20 mouse cellular contexts compared by ENCODE assay signal in genomic region chr6:29770672-29771321, GRCm38 (mm10). TPM values are rescaled to one million over a fixed set of nuclear protein-coding genes. Genes with fewer than 3 reads are reported as not detected.
DNase-seq lines count a peak whose midpoint lies in the region; ATAC-seq and TF ChIP-seq lines count a peak whose summit lies in the region.
"Had no signal": no experiment of that assay in that cellular context is flagged by ENCODE, and none has a peak within 500 bp of the region (broad histone marks: within the 10 kb centered on the region; RNA-seq: fewer than 3 reads in every experiment).

No protein-coding gene starts in this region.

- H3K9ac ChIP-seq in hindbrain, embryonic 15.5 days = no peak overlapping the region
- no peak overlapping the region for H3K9ac ChIP-seq in hindbrain, embryonic 11.5 days (ENCODE audit: low read depth, low read length)
- no peak overlapping the region for H3K9ac ChIP-seq in midbrain, embryonic 11.5 days (ENCODE audit: low read length)
- H3K9ac ChIP-seq in midbrain, embryonic 15.5 days = no peak overlapping the region
- no peak overlapping the region for H3K9ac ChIP-seq in limb, embryonic 14.5 days (ENCODE audit: low read depth, low read length, severe bottlenecking)
- H3K9ac ChIP-seq: embryonic facial prominence, embryonic 12.5 days; forebrain, embryonic 15.5 days; heart, embryonic 12.5 days; hindbrain, embryonic 12.5 days had no signal

- no peak for ATAC-seq in hindbrain, embryonic 15.5 days (ENCODE audit: low FRiP score, low read depth)
- ATAC-seq in hindbrain, embryonic 11.5 days (ENCODE audit: low FRiP score) = no peak
- ATAC-seq in midbrain, embryonic 11.5 days (ENCODE audit: low FRiP score) = no peak
- ATAC-seq in midbrain, embryonic 15.5 days (replicated peaks) = no peak
- no peak for ATAC-seq in limb, embryonic 14.5 days (ENCODE audit: low FRiP score, low read depth)
- ATAC-seq: forebrain, embryonic 15.5 days; inflammation-experienced regulatory T-cells, adult 6 months had no signal

- no peak for TF ChIP-seq POLR2A in limb, embryonic 14.5 days (IDR thresholded peaks at IDR 0.05; ENCODE audit: borderline replicate concordance, extremely low read depth, insufficient read depth, insufficient read length)

- H3K9me3 ChIP-seq in hindbrain, embryonic 15.5 days = no peaks in the 10 kb centered on the region
- H3K9me3 ChIP-seq in hindbrain, embryonic 11.5 days (ENCODE audit: control insufficient read depth, low read length) = no peaks in the 10 kb centered on the region
- no peaks in the 10 kb centered on the region for H3K9me3 ChIP-seq in midbrain, embryonic 11.5 days (ENCODE audit: control insufficient read depth, low read length)
- H3K9me3 ChIP-seq in midbrain, embryonic 15.5 days = no peaks in the 10 kb centered on the region
- H3K9me3 ChIP-seq in limb, embryonic 14.5 days (ENCODE audit: control insufficient read depth, low read length) = no peaks in the 10 kb centered on the region
- H3K9me3 ChIP-seq: embryonic facial prominence, embryonic 12.5 days; forebrain, embryonic 15.5 days; heart, embryonic 12.5 days; hindbrain, embryonic 12.5 days had no signal

- no peaks in the 10 kb centered on the region for H3K36me3 ChIP-seq in hindbrain, embryonic 15.5 days
- no peaks in the 10 kb centered on the region for H3K36me3 ChIP-seq in hindbrain, embryonic 11.5 days (ENCODE audit: control insufficient read depth, insufficient read depth, low read length)
- no peaks in the 10 kb centered on the region for H3K36me3 ChIP-seq in midbrain, embryonic 11.5 days (ENCODE audit: control insufficient read depth, insufficient read depth, low read length)
- H3K36me3 ChIP-seq in midbrain, embryonic 15.5 days (replicated peaks) = no peaks in the 10 kb centered on the region
- H3K36me3 ChIP-seq in limb, embryonic 14.5 days (ENCODE audit: control insufficient read depth, insufficient read depth, low read length) = no peaks in the 10 kb centered on the region
- H3K36me3 ChIP-seq: embryonic facial prominence, embryonic 12.5 days; forebrain, embryonic 15.5 days; heart, embryonic 12.5 days; hindbrain, embryonic 12.5 days had no signal

- no peak for TF ChIP-seq CTCF in layer of hippocampus, adult 2 months (conservative IDR thresholded peaks at IDR 0.05)

- H3K27ac ChIP-seq in hindbrain, embryonic 15.5 days (replicated peaks) = no peak overlapping the region
- no peak overlapping the region for H3K27ac ChIP-seq in hindbrain, embryonic 11.5 days (ENCODE audit: low read depth, low read length)
- peak overlapping the region; percentile 97 for H3K27ac ChIP-seq in layer of hippocampus, adult 2 months
- no peak overlapping the region for H3K27ac ChIP-seq in midbrain, embryonic 11.5 days (ENCODE audit: low read depth, low read length)
- no peak overlapping the region for H3K27ac ChIP-seq in midbrain, embryonic 15.5 days
- H3K27ac ChIP-seq in limb, embryonic 14.5 days (replicated peaks; ENCODE audit: low read depth, low read length) = 0 out of 2 replicates have a peak overlapping the region, but pooled peaks have one; percentile 38
- H3K27ac ChIP-seq: embryonic facial prominence, embryonic 12.5 days; forebrain, embryonic 15.5 days; heart, adult 2 months; hindbrain, embryonic 12.5 days had no signal

- WGBS in hindbrain, embryonic 15.5 days = 59% methylated on average over 2 of the region's 2 CpGs
- 58% methylated on average over 2 of the region's 2 CpGs for WGBS in hindbrain, embryonic 11.5 days
- 68% methylated on average over 2 of the region's 2 CpGs for whole genome bisulfite sequencing in midbrain, embryonic 11.5 days
- WGBS in midbrain, embryonic 15.5 days = 61% methylated on average over 2 of the region's 2 CpGs
- WGBS in limb, embryonic 14.5 days = 65% methylated on average over 2 of the region's 2 CpGs

- H3K4me1 ChIP-seq in hindbrain, embryonic 15.5 days (replicated peaks) = peaks cover 23% of the 10 kb centered on the region
- no peaks in the 10 kb centered on the region for H3K4me1 ChIP-seq in hindbrain, embryonic 11.5 days (replicated peaks; ENCODE audit: control insufficient read depth, insufficient read depth, low read length)
- H3K4me1 ChIP-seq in midbrain, embryonic 11.5 days (ENCODE audit: control insufficient read depth, insufficient read depth, low read length) = peaks cover 4% of the 10 kb centered on the region
- peaks cover 20% of the 10 kb centered on the region for H3K4me1 ChIP-seq in midbrain, embryonic 15.5 days
- peaks cover 4% of the 10 kb centered on the region; the same call in 1 of the 2 replicates for H3K4me1 ChIP-seq in limb, embryonic 14.5 days (ENCODE audit: control insufficient read depth, insufficient read depth, low read length)

- H3K27me3 ChIP-seq in hindbrain, embryonic 15.5 days = no peaks in the 10 kb centered on the region
- no peaks in the 10 kb centered on the region for H3K27me3 ChIP-seq in hindbrain, embryonic 11.5 days (ENCODE audit: control insufficient read depth, insufficient read depth, low read length)
- H3K27me3 ChIP-seq in midbrain, embryonic 11.5 days (ENCODE audit: control insufficient read depth, insufficient read depth, low read length) = no peaks in the 10 kb centered on the region; the same call in 1 of the 2 replicates
- no peaks in the 10 kb centered on the region for H3K27me3 ChIP-seq in midbrain, embryonic 15.5 days (replicated peaks)
- no peaks in the 10 kb centered on the region for H3K27me3 ChIP-seq in limb, embryonic 14.5 days (ENCODE audit: control insufficient read depth, insufficient read depth, low read length)
- H3K27me3 ChIP-seq: embryonic facial prominence, embryonic 12.5 days; forebrain, embryonic 15.5 days; heart, embryonic 12.5 days; hindbrain, embryonic 12.5 days had no signal

- H3K4me3 ChIP-seq in hindbrain, embryonic 15.5 days = no peak overlapping the region
- no peak overlapping the region for H3K4me3 ChIP-seq in hindbrain, embryonic 11.5 days (ENCODE audit: low read depth, low read length)
- peak overlapping the region; percentile 84 for H3K4me3 ChIP-seq in layer of hippocampus, adult 2 months
- no peak overlapping the region for H3K4me3 ChIP-seq in midbrain, embryonic 11.5 days (ENCODE audit: low read depth, low read length)
- H3K4me3 ChIP-seq in midbrain, embryonic 15.5 days = no peak overlapping the region
- no peak overlapping the region for H3K4me3 ChIP-seq in limb, embryonic 14.5 days (replicated peaks; ENCODE audit: low read length)
- H3K4me3 ChIP-seq: embryonic facial prominence, embryonic 12.5 days; forebrain, embryonic 15.5 days; heart, adult 2 months; heart, embryonic 12.5 days; hindbrain, embryonic 12.5 days had no signal

- no peak for DNase-seq in hindbrain, embryonic 11.5 days (ENCODE audit: low spot score)
- no peak for DNase-seq in layer of hippocampus, adult 2 months (ENCODE audit: low spot score in 2 of 2)
- DNase-seq in layer of hippocampus, adult 18-20 months (ENCODE audit: low spot score in 2 of 2) = no peak
- peak; percentile 73 for DNase-seq in midbrain, embryonic 11.5 days (ENCODE audit: low spot score, missing footprints)
- no peak for DNase-seq in limb, embryonic 14.5 days (ENCODE audit: low spot score)
- DNase-seq in heart, adult 9 months (ENCODE audit: low spot score in 2 of 2) = no peak
- DNase-seq: adrenal gland, adult 2 months; adrenal gland, postnatal 25 days; cerebellum, adult 18-20 months; cerebellum, postnatal 10 days; embryo, embryonic 11 days; gastrocnemius, postnatal 10 days; heart, adult 2 months had no signal

- H3K4me2 ChIP-seq in hindbrain, embryonic 15.5 days = 0 out of 2 replicates have a peak overlapping the region, but pooled peaks have one; percentile 16
- no peak overlapping the region for H3K4me2 ChIP-seq in hindbrain, embryonic 11.5 days (replicated peaks; ENCODE audit: low read depth, low read length)
- H3K4me2 ChIP-seq in midbrain, embryonic 11.5 days = no peak overlapping the region
- no peak overlapping the region for H3K4me2 ChIP-seq in midbrain, embryonic 15.5 days
- no peak overlapping the region for H3K4me2 ChIP-seq in limb, embryonic 14.5 days (replicated peaks; ENCODE audit: low read depth, low read length, severe bottlenecking)

RNA-seq across cellular contexts. Expression of gene Ahcyl2, which starts 3.0 kb away (rescaled TPM):
- 20.2 and 20.7 TPM in 2 replicates for polyA plus RNA-seq in hindbrain, embryonic 15.5 days (2015; fragmentation: Nextera tagmentation; extraction: Ambion mirVana)
- 14.5 and 17.4 TPM in 2 replicates for polyA plus RNA-seq in hindbrain, embryonic 11.5 days (2014; fragmentation: Nextera tagmentation; extraction: Ambion mirVana)
- 100 to 1,000 TPM; 237 to 264 TPM for total RNA-seq in layer of hippocampus, adult 2 months (2021)
- total RNA-seq in layer of hippocampus, adult 18-20 months (2021) = 100 to 1,000 TPM; 231 to 237 TPM
- 11.3 and 11.8 TPM in 2 replicates for polyA plus RNA-seq in midbrain, embryonic 11.5 days (2014; fragmentation: Nextera tagmentation; extraction: Ambion mirVana)
- 18.0 and 20.6 TPM in 2 replicates for polyA plus RNA-seq in midbrain, embryonic 15.5 days (2015; fragmentation: Nextera tagmentation; extraction: Ambion mirVana)
- 20.8 and 23.3 TPM in 2 replicates for polyA plus RNA-seq in limb, embryonic 14.5 days (2012; rRNA removed)
- polyA plus RNA-seq in limb, embryonic 14.5 days (2014; fragmentation: Nextera tagmentation; extraction: Ambion mirVana) = 20.8 and 21.6 TPM in 2 replicates

RNA-seq across cellular contexts. Expression of gene Smo, which starts 35.5 kb away (rescaled TPM):
- 14.7 and 15.7 TPM in 2 replicates for polyA plus RNA-seq in hindbrain, embryonic 15.5 days (2015; fragmentation: Nextera tagmentation; extraction: Ambion mirVana)
- polyA plus RNA-seq in hindbrain, embryonic 11.5 days (2014; fragmentation: Nextera tagmentation; extraction: Ambion mirVana) = 38.6 and 39.3 TPM in 2 replicates
- total RNA-seq in layer of hippocampus, adult 2 months (2021) = 10 to 100 TPM; 16.5 to 18.5 TPM
- 10 to 100 TPM; 17.1 to 18.6 TPM for total RNA-seq in layer of hippocampus, adult 18-20 months (2021)
- 38.6 and 44.5 TPM in 2 replicates for polyA plus RNA-seq in midbrain, embryonic 11.5 days (2014; fragmentation: Nextera tagmentation; extraction: Ambion mirVana)
- 12.3 and 14.2 TPM in 2 replicates for polyA plus RNA-seq in midbrain, embryonic 15.5 days (2015; fragmentation: Nextera tagmentation; extraction: Ambion mirVana)
- polyA plus RNA-seq in limb, embryonic 14.5 days (2012; rRNA removed) = 104 and 134 TPM in 2 replicates
- polyA plus RNA-seq in limb, embryonic 14.5 days (2014; fragmentation: Nextera tagmentation; extraction: Ambion mirVana) = 58.1 and 68.4 TPM in 2 replicates
- polyA plus RNA-seq: inflammation-experienced regulatory T-cells, adult 6 months had no signal

Comparison
In these comparisons a context has a peak if more than half of its experiments do, and no peak if none do; other contexts are left out.
1. H3K27ac ChIP-seq: peak in layer of hippocampus, adult 2 months (single experiment) and limb, embryonic 14.5 days (single experiment); none in hindbrain, embryonic 15.5 days (single experiment), hindbrain, embryonic 11.5 days (single experiment), midbrain, embryonic 11.5 days (single experiment) and midbrain, embryonic 15.5 days (single experiment).